In genomic region chr19:5195417-5196035, GRCm38 (mm10) we compare ENCODE assay signal across 8 mouse cellular contexts.
DNase-seq lines count a peak whose midpoint lies in the region; ATAC-seq and TF ChIP-seq lines count a peak whose summit lies in the region.

No protein-coding gene starts in this region.

- WGBS in liver, embryonic 11.5 days: 60% methylated on average over 7 of the region's 7 CpGs
- 46% methylated on average over 7 of the region's 7 CpGs for WGBS in heart, postnatal 0 days

- in situ Hi-C loops in Patski (cut with MboI; ENCODE audit: low pct_unique_long_range_greater_than_20kb): loop anchor here (5.0 kb wide), 1 partner anchor 82 kb away; no protein-coding TSS in a partner anchor

- H3K4me2 ChIP-seq in liver, embryonic 11.5 days: no peak overlapping the region
- H3K4me2 ChIP-seq in heart, postnatal 0 days (ENCODE audit: low read depth, low read length): no peak overlapping the region

- H3K4me1 ChIP-seq in liver, embryonic 11.5 days (replicated peaks; ENCODE audit: control insufficient read depth, insufficient read depth, low read length): peaks cover 11% of the 10 kb centered on the region
- no peaks in the 10 kb centered on the region for H3K4me1 ChIP-seq in heart, postnatal 0 days (ENCODE audit: control insufficient read depth, insufficient read depth)

- no peak overlapping the region for H3K4me3 ChIP-seq in liver, embryonic 11.5 days (ENCODE audit: low read depth, low read length)
- no peak overlapping the region for H3K4me3 ChIP-seq in heart, postnatal 0 days (ENCODE audit: low read depth, low read length)
- H3K4me3 ChIP-seq in left cerebral cortex, adult 2 months: no peak overlapping the region

- no peaks in the 10 kb centered on the region for H3K36me3 ChIP-seq in liver, embryonic 11.5 days (ENCODE audit: control insufficient read depth, insufficient read depth, low read length)
- no peaks in the 10 kb centered on the region for H3K36me3 ChIP-seq in heart, postnatal 0 days (replicated peaks; ENCODE audit: control insufficient read depth, insufficient read depth, low read length)

- no peak overlapping the region for H3K27ac ChIP-seq in liver, embryonic 11.5 days (ENCODE audit: low read depth, low read length)
- H3K27ac ChIP-seq in heart, postnatal 0 days (ENCODE audit: low read depth): no peak overlapping the region
- no peak overlapping the region for H3K27ac ChIP-seq in left cerebral cortex, adult 2 months

- CTCF ChIA-PET in Patski (lab: Charles Lee): interaction anchor here (0.7 to 3.2 kb wide), 9 partner anchors 12 to 107 kb away, joined by 3 to 14 read pairs (median 4); no protein-coding TSS in a partner anchor

- DNase-seq in liver (peak; percentile 39), Patski (ENCODE audit: low read depth, low spot score) (no peak)
- no peak for DNase-seq in liver, embryonic 11.5 days (ENCODE audit: low spot score)
- peak; percentile 86 for DNase-seq in cerebellum, adult 9-10 months
- peak; percentile 80 for DNase-seq in heart, postnatal 0 days (ENCODE audit: low spot score)
- peak in 1 of 2 experiments; percentile 15 for DNase-seq in left cerebral cortex, adult 2 months (ENCODE audit: extremely low spot score in 1 of 2, low spot score in 2 of 2)
- DNase-seq in retina, postnatal 1 day: peak; percentile 80

- H3K9me3 ChIP-seq in liver, embryonic 11.5 days (ENCODE audit: control insufficient read depth, low read length): no peaks in the 10 kb centered on the region
- no peaks in the 10 kb centered on the region for H3K9me3 ChIP-seq in heart, postnatal 0 days (replicated peaks; ENCODE audit: control insufficient read depth, low read length)

- POLR2A ChIA-PET in Patski (lab: Charles Lee): no interaction called here

- H3K9ac ChIP-seq in liver, embryonic 11.5 days (ENCODE audit: low read depth, low read length): no peak overlapping the region
- no peak overlapping the region for H3K9ac ChIP-seq in heart, postnatal 0 days (replicated peaks; ENCODE audit: low read depth, low read length)

- no peak for TF ChIP-seq EP300 in heart, postnatal 0 days (IDR thresholded peaks at IDR 0.05; ENCODE audit: low read depth)

- intact Hi-C loops in left cerebral cortex, adult 2 months (cut with DNase I): loop anchor here (2.0 to 10.0 kb wide), 2 partner anchors 77 to 149 kb away; partner anchors contain the start of genes Cst6 and Pacs1

- no peaks in the 10 kb centered on the region for H3K27me3 ChIP-seq in liver, embryonic 11.5 days (replicated peaks; ENCODE audit: control insufficient read depth, insufficient read depth, low read length)
- no peaks in the 10 kb centered on the region for H3K27me3 ChIP-seq in Patski
- no peaks in the 10 kb centered on the region for H3K27me3 ChIP-seq in heart, postnatal 0 days (ENCODE audit: control insufficient read depth, insufficient read depth, low read length)

- ATAC-seq in liver, embryonic 11.5 days (replicated peaks; ENCODE audit: low FRiP score): no peak
- ATAC-seq in Patski: no peak
- peak; percentile 57; the same call in 1 of the 2 replicates for ATAC-seq in heart, postnatal 0 days (ENCODE audit: insufficient read depth, low read depth)
- no peak; the same call in 1 of the 2 replicates for ATAC-seq in frontal cortex, adult (ENCODE audit: low TSS enrichment)

- TF ChIP-seq CTCF in Patski (IDR thresholded peaks at IDR 0.05): peak; percentile 69
- peak; percentile 73 for TF ChIP-seq CTCF in heart, postnatal 0 days (IDR thresholded peaks at IDR 0.05; ENCODE audit: low read depth)
- TF ChIP-seq CTCF in left cerebral cortex, adult 2 months (IDR thresholded peaks at IDR 0.05): peak; percentile 66

Comparison
In these comparisons a context has a peak if more than half of its experiments do, and no peak if none do; other contexts are left out.
1. DNase-seq: peak in liver (single experiment), cerebellum, adult 9-10 months (single experiment), heart, postnatal 0 days (single experiment) and retina, postnatal 1 day (single experiment); none in liver, embryonic 11.5 days (single experiment) and Patski (single experiment).
2. Peak in every context shown above with its lines, with median percentiles within 50 percentile points of each other: CTCF ChIP-seq.